Mouse (Mus musculus) ES-CJ7 (cell line): Measurements from ENCODE around the gene Rprd2.
"Not testable (repeated sequence)": the region's sequence is repeated elsewhere in the genome, so short reads cannot be mapped to it uniquely, and the experiment has no call there.

Source experiments
- DNase-seq: peaks from one replicate; pipeline ENCODE4 v3.0.0; 2011; ENCODE audit warnings: low read depth, low spot score

Rprd2 gene

GRCm38 (mm10) chr3:95818026-95818511 is 594 bp downstream of the Rprd2 start:
- peak; percentile 85 for DNase-seq

- DNase-seq, result no peak
These were observed 2.0 kb downstream of the Rprd2 start for GRCm38 (mm10) chr3:95816681-95817080.

- no peak for DNase-seq
These were observed 10.3 kb downstream of the Rprd2 start for GRCm38 (mm10) chr3:95808384-95808783.

GRCm38 (mm10) chr3:95807630-95808029 is 11.0 kb downstream of the Rprd2 start:
- DNase-seq, result not testable (repeated sequence)

- DNase-seq, result no peak
These were observed 12.0 kb downstream of the Rprd2 start for GRCm38 (mm10) chr3:95806677-95807076.

DNA sequence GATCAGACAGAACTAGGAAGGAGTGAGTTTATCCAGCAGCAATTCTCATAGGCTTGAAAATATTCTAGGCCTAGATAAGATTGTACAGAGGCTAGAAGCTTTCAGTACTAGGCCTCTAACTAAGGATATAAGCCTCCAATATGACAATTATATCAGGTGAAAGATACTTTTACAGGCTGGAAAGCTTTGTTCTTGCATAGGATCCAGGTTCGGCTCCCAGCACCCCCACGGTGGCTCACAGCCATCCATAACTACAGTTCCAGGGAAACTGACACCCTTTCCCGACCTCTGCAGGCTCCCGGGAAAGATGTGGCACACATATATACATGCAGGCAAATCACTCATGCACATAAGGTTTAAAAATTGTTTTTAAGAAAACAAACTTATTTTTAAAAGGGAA is 14.8 kb downstream of the Rprd2 start:
- DNase-seq, result no peak

DNA sequence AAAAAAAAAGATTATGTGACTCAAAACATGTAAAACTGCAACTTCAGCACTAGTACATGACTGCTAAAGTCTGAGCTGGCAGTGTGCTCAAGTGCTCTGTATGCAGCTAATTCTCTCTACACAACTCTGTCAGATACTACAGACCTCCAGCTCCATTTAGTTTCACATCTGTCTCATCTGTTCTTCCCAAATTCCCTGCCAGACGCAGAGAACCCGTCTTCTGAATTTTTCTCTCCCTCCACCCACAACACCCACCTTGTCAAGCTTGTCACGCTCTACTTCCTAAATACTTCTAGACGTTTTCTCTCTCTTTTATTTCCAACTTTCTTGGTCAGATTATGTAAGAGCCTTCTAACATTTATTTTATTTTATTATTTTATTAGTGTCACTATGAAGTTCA is 19.9 kb downstream of the Rprd2 start:
- no peak for DNase-seq

DNA sequence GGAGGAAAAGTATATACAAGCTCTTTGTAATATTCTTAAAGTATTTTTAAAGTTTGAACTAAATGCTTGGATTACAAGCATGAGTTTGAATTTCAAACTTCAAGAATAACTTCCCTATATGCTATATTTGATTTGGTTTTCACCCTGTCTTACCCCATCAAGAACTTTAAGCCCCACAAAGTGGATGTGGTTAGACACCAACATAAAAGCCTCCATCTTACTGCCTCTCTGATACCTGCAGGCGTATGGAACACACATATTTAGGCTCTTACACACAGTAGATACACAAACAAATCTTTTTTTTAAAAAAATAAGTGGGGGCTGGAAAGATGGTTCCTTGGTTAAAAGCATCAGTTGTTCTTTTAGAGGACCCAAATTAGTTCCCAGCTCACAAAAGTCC is 24.4 kb downstream of the Rprd2 start:
- DNase-seq, result no peak

GRCm38 (mm10) chr3:95793662-95794061 is 25.0 kb downstream of the Rprd2 start:
- DNase-seq, result no peak

GRCm38 (mm10) chr3:95785501-95785900 is 33.2 kb downstream of the Rprd2 start:
- DNase-seq, result no peak

DNA sequence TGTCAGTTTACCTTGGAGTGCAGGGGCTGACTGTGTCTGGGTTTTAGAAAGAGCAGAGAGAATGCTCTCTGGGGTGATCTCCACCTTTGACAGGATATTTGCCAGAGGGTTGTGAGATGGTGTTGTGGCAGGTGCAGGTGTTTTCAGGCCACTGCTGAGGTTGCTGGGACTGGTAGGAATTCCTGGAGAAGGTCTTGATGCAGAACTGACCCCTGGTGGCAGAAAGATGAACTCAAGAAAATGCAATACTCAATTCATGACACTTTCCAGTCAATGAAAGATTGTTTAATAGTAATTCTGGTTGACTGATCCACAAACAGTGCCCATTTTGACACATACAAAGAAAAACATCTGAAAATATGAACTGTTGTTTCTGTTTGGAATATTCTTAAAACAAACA is 46.7 kb downstream of the Rprd2 start:
- DNase-seq, result peak; percentile 50

DNA sequence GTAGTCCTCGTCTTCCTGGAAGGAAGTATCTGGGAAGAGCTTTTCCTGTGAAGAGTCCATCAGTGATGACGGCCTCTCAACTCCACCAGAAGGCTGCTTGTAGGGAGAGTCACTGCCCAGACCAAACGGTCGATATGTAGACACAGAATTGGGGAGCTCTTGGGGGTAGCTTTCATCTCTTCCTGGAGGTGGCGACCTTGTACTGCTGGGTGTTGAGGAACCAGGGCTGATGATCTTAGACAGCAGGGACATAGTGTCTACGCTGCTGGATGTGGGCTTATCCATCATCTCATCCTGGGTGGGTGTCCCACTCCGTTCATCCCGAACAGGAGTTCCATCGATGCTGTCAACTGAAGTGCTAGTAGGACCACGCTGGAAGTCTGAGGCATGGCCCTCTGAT is 53.1 kb downstream of the Rprd2 start:
- peak; percentile 27 for DNase-seq

DNA sequence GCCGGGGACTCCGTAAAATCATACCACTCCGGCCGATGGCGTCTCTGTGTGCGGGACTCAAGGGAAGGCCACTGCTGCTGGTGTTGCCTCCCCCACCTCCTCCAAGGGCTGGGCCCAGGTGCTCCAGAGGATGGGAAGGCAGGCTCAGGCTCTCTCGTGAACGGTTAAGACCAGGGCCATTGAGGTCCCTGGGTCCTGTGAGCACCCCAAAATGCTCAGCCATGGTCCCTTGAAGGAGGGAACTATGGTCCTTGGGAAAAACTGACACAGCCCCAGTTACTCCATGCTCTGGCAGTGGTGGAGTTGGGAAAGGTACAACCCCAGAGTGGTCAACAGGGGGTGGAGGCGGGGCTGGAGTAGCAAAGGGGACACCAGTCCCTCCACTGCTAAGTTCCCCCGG is 54.9 kb downstream of the Rprd2 start:
- no peak for DNase-seq

GRCm38 (mm10) chr3:95762961-95763360 is 55.7 kb downstream of the Rprd2 start:
- no peak for DNase-seq

DNA sequence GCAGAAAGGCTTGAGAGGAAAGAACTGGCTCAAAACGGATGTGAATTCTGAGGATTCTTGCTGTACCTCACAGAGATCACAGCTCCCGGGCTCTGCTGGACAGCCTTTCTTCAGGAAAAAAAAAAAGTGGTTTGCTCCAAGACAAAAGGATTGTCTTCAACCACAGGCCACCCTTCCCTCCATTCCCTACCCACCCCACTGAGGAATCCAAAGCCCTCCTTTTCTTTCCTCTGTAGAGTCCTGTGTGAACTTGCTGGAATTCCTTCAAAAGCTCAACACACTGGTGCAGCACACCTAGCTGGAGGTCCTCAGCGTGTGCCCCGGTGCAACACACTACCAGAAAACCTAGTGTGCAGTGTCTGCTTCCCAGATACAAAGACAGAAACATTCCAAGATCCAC is 56.9 kb downstream of the Rprd2 start:
- peak; percentile 47 for DNase-seq

DNA sequence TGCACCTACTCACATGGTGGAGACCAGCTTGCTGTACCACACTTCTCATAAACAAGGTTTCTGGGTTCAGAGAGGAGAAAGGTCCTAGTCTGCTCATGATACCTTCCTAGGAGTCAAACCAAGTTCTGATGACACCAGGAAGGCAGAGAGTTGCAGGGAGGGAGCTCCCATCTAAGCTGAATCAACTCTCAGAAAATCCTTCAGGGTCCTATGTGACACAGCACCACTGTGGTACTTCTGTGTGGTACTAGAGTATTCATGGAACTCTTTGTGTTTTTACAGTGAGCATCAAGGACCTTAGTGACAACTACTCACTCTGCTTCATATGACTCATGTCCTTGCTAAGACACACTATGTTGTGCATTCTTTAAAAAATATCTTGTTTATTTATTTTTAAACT is 58.0 kb downstream of the Rprd2 start:
- no peak for DNase-seq

DNA sequence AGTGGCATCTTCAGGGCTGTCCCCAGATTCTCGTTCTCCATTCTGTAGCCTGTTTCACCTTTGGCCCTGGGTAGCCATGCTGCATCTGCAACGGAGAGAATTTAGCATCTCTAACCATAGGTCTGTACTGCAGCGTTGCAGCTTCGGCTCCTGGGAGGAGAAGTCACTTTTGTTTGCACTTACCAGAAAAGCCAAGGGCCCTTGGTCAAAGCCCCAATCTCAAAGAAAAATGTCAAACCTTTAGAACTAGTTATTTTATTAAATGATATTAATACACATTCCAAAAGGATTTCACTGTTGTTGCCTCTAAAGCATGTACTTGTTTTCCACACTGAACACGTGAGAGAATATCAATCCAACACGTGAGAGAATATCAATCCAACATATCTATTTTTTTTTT is 58.6 kb downstream of the Rprd2 start, which contains the start of gene Tars2:
Tars2 (minus strand) TSS at position 101 of the 400 bp plus-strand sequence.
- DNase-seq, result no peak

- peak; percentile 22 for DNase-seq
These were observed 60.0 kb downstream of the Rprd2 start for GRCm38 (mm10) chr3:95758467-95759218.

DNA sequence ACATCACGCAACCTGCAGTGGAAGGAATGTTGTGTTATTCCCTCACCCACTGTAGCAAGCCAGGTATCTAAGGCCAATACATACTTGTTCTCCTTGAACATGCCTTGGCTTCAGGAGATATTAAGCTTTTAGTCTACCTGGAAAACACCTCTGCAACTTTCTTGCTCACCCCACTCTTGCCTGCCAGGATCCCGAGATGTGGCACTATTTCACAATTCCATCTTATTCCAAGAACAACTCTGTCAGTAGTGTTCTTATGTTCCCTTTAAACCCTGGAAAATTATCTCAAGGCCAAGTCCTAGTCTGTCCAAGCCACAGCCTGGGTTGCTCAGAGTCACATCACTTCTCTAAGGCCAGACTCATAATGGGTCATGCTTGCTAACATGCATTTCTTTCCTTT is 61.9 kb downstream of the Rprd2 start:
- DNase-seq, result no peak

DNA sequence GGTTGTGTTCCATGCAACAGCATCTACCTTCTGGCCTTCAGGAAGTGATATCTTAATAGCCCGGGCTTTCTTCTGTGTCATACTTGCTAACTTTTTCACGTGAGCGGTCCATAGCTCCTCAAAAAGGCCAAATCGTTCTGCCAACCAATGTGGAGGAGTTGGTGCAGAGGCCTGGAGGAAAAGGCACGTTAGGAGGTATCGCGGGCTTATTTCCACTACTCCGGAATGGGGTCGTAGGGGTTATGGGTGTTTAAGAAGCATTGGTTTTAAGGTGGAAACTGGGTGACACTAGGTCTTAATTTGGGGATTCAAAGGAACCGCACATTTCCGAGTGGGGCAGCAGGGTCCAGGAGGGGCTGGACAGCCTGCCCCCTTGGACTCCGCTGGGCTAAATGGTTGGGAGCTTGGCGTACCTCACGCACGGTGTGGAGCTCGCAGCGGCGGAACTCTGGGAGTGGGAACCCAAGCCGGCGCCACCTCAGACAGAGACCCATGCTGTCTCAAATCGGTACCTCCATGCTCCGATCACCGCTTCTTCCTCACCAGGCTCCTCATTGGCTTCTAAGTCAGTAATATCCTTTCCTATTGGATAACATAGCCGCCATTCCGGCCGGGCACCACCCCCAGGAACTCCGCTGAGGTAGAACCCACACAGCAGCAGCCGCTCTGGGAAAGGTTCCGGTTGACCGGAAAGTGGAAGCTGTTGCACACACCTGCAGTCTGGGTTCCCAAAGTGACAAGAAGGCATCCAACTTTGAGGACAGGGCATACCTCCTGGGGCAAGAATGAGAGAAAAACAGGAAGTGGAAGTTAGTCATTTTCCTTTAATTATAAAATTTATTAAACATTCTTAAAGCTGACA is 64.1 kb downstream of the Rprd2 start:
- DNase-seq, result peak; percentile 98

DNA sequence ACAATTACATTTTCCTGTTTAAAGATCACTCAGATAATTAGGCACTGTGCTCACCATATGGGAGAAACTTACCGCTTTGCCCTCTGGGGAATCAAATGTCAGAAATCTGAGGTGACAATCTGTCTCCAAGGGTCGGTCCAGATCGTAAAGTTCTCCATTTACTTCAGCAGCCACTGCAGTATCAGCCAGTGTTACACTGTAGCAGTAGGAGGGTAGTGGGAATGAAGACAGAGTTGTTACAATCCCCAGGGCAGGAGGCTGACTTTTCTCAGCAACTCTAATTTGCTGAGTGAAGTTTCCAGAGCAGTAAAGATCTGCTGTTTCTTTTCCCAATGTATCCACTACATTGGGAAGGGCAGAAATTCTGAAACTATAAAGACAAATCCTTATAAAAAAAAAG is 65.7 kb downstream of the Rprd2 start:
- DNase-seq, result no peak

GRCm38 (mm10) chr3:95740406-95740805 is 78.3 kb downstream of the Rprd2 start:
- DNase-seq, result peak; percentile 50
